Mouse (Mus musculus) E14TG2a.4 (cell line): ENCODE measurements at regions not wholly inside any gene's neighbourhood (a gene's known extent, or its start where the extent isn't known, plus 50 kb on each side); places are given as distances from the start of the nearest gene placed in this dataset.

Experiments
- CTCF ChIP-seq: conservative IDR thresholded peaks from 2 replicates; pipeline ENCODE4 v1.5.1; 2014; ENCODE audit warnings: low read length
- NANOG ChIP-seq: IDR thresholded peaks from 2 replicates; pipeline ENCODE4 v1.6.1; 2014; ENCODE audit warnings: borderline replicate concordance, low read length, mixed read lengths
- POU5F1 ChIP-seq: IDR thresholded peaks from 2 replicates; pipeline ENCODE4 v1.6.1; 2014; ENCODE audit warnings: low read length, borderline replicate concordance

GRCm38 (mm10) chr12:73424814-73425213 is 121.4 kb downstream of the Tmem30b start:
- TF ChIP-seq CTCF (no peak), POU5F1 (no peak), NANOG (no peak)
